Mouse (Mus musculus): ENCODE results near the gene Odf3l1. TPM values are rescaled to one million over a fixed set of nuclear protein-coding genes. Genes with fewer than 3 reads are reported as not detected.

The Odf3l1 gene
- total and polyA plus RNA-seq, 2 experiments from 2014 or later: 0.25 TPM; not detected in 1

GRCm38 (mm10) chr9:56881539-56882082 is 17.1 kb upstream of the Odf3l1 start:
- Histone ChIP-seq H3K27ac (ENCODE audit: low read depth, low read length) (no peak overlapping the region), H3K9me3 (ENCODE audit: low read length) (no peaks in the 10 kb centered on the region), H3K4me3 (ENCODE audit: low read depth, low read length) (no peak overlapping the region), H3K36me3 (ENCODE audit: insufficient read depth, low read length) (no peaks in the 10 kb centered on the region), H3K4me1 (ENCODE audit: insufficient read depth, low read length) (peaks cover 2% of the 10 kb centered on the region; the same call in 1 of the 2 replicates), H3K27me3 (ENCODE audit: insufficient read depth, low read length) (no peaks in the 10 kb centered on the region), H3K4me2 (ENCODE audit: low read depth, low read length, poor library complexity, severe bottlenecking) (no peak overlapping the region), H3K9ac (replicated peaks; ENCODE audit: low read length, poor library complexity, severe bottlenecking) (no peak overlapping the region)
- peak; percentile 49 for DNase-seq (ENCODE audit: low spot score)
- ATAC-seq (ENCODE audit: low FRiP score): no peak
- WGBS: 88% methylated on average over 3 of the region's 3 CpGs
- TF ChIP-seq CTCF (IDR thresholded peaks at IDR 0.05): no peak

- TF ChIP-seq CTCF (IDR thresholded peaks at IDR 0.05): no peak
- Histone ChIP-seq H3K27me3 (ENCODE audit: insufficient read depth, low read length) (no peaks in the 10 kb centered on the region), H3K36me3 (ENCODE audit: insufficient read depth, low read length) (no peaks in the 10 kb centered on the region), H3K4me3 (ENCODE audit: low read depth, low read length) (no peak overlapping the region), H3K27ac (ENCODE audit: low read depth, low read length) (no peak overlapping the region), H3K4me1 (ENCODE audit: insufficient read depth, low read length) (peaks cover 2% of the 10 kb centered on the region; the same call in 1 of the 2 replicates), H3K9ac (replicated peaks; ENCODE audit: low read length, poor library complexity, severe bottlenecking) (no peak overlapping the region), H3K9me3 (ENCODE audit: low read length) (no peaks in the 10 kb centered on the region), H3K4me2 (ENCODE audit: low read depth, low read length, poor library complexity, severe bottlenecking) (no peak overlapping the region)
- DNase-seq (ENCODE audit: low spot score): peak; percentile 36
- ATAC-seq (ENCODE audit: low FRiP score): 0 out of 2 replicates have a peak, but pooled peaks have one; percentile 24
- 71% methylated on average over 9 of the region's 9 CpGs for WGBS
These were observed 16.3 kb upstream of the Odf3l1 start for GRCm38 (mm10) chr9:56880790-56881189.

GRCm38 (mm10) chr9:56877284-56877683 is 12.8 kb upstream of the Odf3l1 start:
- H3K36me3 ChIP-seq (ENCODE audit: insufficient read depth, low read length): no peaks in the 10 kb centered on the region
- H3K4me2 ChIP-seq (ENCODE audit: low read depth, low read length, poor library complexity, severe bottlenecking): no peak overlapping the region
- 0 out of 2 replicates have a peak overlapping the region, but pooled peaks have one; percentile 32 for H3K27ac ChIP-seq (ENCODE audit: low read depth, low read length)
- H3K4me3 ChIP-seq (ENCODE audit: low read depth, low read length): no peak overlapping the region
- 76% methylated on average over 5 of the region's 5 CpGs for WGBS
- DNase-seq (ENCODE audit: low spot score) (no peak), ATAC-seq (ENCODE audit: low FRiP score) (no peak)
- no peak overlapping the region for H3K9ac ChIP-seq (replicated peaks; ENCODE audit: low read length, poor library complexity, severe bottlenecking)
- no peaks in the 10 kb centered on the region for H3K27me3 ChIP-seq (ENCODE audit: insufficient read depth, low read length)
- H3K4me1 ChIP-seq (ENCODE audit: insufficient read depth, low read length): peaks cover 2% of the 10 kb centered on the region; the same call in 1 of the 2 replicates
- H3K9me3 ChIP-seq (ENCODE audit: low read length): no peaks in the 10 kb centered on the region
- no peak for TF ChIP-seq CTCF (IDR thresholded peaks at IDR 0.05)

- no peak for TF ChIP-seq CTCF (IDR thresholded peaks at IDR 0.05)
- H3K4me2 ChIP-seq (ENCODE audit: low read depth, low read length, poor library complexity, severe bottlenecking): no peak overlapping the region
- DNase-seq (ENCODE audit: low spot score): peak; percentile 55
- WGBS: 49% methylated on average over 9 of the region's 9 CpGs
- 0 out of 2 replicates have a peak overlapping the region, but pooled peaks have one; percentile 32 for H3K27ac ChIP-seq (ENCODE audit: low read depth, low read length)
- H3K9ac ChIP-seq (replicated peaks; ENCODE audit: low read length, poor library complexity, severe bottlenecking): no peak overlapping the region
- no peaks in the 10 kb centered on the region for H3K27me3 ChIP-seq (ENCODE audit: insufficient read depth, low read length)
- no peak overlapping the region for H3K4me3 ChIP-seq (ENCODE audit: low read depth, low read length)
- H3K9me3 ChIP-seq (ENCODE audit: low read length): no peaks in the 10 kb centered on the region
- ATAC-seq (ENCODE audit: low FRiP score): no peak
- H3K4me1 ChIP-seq (ENCODE audit: insufficient read depth, low read length): peaks cover 2% of the 10 kb centered on the region; the same call in 1 of the 2 replicates
- no peaks in the 10 kb centered on the region for H3K36me3 ChIP-seq (ENCODE audit: insufficient read depth, low read length)
These were observed 12.3 kb upstream of the Odf3l1 start for GRCm38 (mm10) chr9:56876784-56877183.

GRCm38 (mm10) chr9:56873097-56873496 is 8.6 kb upstream of the Odf3l1 start:
- no peak overlapping the region for H3K4me3 ChIP-seq (ENCODE audit: low read depth, low read length)
- ATAC-seq (ENCODE audit: low FRiP score): no peak

GRCm38 (mm10) chr9:56872105-56872903 is 7.8 kb upstream of the Odf3l1 start:
- DNase-seq (ENCODE audit: low spot score): no peak
- H3K4me1 ChIP-seq (ENCODE audit: insufficient read depth, low read length): peaks cover 2% of the 10 kb centered on the region; the same call in 1 of the 2 replicates
- no peak overlapping the region for H3K27ac ChIP-seq (ENCODE audit: low read depth, low read length)
- no peak for TF ChIP-seq CTCF (IDR thresholded peaks at IDR 0.05)
- no peak overlapping the region for H3K4me2 ChIP-seq (ENCODE audit: low read depth, low read length, poor library complexity, severe bottlenecking)
- no peak for ATAC-seq (ENCODE audit: low FRiP score)
- no peak overlapping the region for H3K9ac ChIP-seq (replicated peaks; ENCODE audit: low read length, poor library complexity, severe bottlenecking)
- no peak overlapping the region for H3K4me3 ChIP-seq (ENCODE audit: low read depth, low read length)
- H3K36me3 ChIP-seq (ENCODE audit: insufficient read depth, low read length): no peaks in the 10 kb centered on the region
- 82% methylated on average over 5 of the region's 5 CpGs for WGBS
- no peaks in the 10 kb centered on the region for H3K9me3 ChIP-seq (ENCODE audit: low read length)
- H3K27me3 ChIP-seq (ENCODE audit: insufficient read depth, low read length): no peaks in the 10 kb centered on the region

More at GRCm38 (mm10) chr9:56873097-56873496, 8.6 kb upstream of the Odf3l1 start:
- H3K27me3 ChIP-seq (ENCODE audit: insufficient read depth, low read length): no peaks in the 10 kb centered on the region
- no peaks in the 10 kb centered on the region for H3K9me3 ChIP-seq (ENCODE audit: low read length)
- WGBS: 76% methylated on average over 1 of the region's 1 CpGs
- no peak for TF ChIP-seq CTCF (IDR thresholded peaks at IDR 0.05)
- no peaks in the 10 kb centered on the region for H3K36me3 ChIP-seq (ENCODE audit: insufficient read depth, low read length)
- no peak overlapping the region for H3K27ac ChIP-seq (ENCODE audit: low read depth, low read length)
- no peak for DNase-seq (ENCODE audit: low spot score)
- peaks cover 2% of the 10 kb centered on the region; the same call in 1 of the 2 replicates for H3K4me1 ChIP-seq (ENCODE audit: insufficient read depth, low read length)
- H3K4me2 ChIP-seq (ENCODE audit: low read depth, low read length, poor library complexity, severe bottlenecking): no peak overlapping the region
- no peak overlapping the region for H3K9ac ChIP-seq (replicated peaks; ENCODE audit: low read length, poor library complexity, severe bottlenecking)

Measured in midbrain, postnatal 0 days (tissue).